Mouse (Mus musculus): Measurements from ENCODE around the gene Ccdc155.

DNA sequence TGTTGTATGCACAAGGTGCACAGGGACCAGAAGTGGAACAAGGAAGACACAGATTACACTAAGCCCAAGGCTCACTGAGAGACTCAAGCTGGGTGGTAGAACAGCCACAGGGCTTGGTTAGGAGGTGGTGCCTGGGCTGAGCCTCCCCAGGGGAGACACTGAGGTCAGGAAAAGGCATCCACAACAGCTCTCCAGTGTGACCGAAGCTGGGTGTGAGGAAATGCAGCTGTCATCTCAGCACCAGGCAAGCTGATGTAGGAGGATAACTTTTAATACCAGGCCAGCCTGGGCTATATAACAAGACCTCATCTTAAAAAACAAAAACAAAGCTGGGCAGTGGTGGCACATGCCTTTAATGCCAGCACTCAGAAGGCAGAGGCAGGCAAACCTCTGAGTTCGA is 13.5 kb downstream of the Ccdc155 start:
- TF ChIP-seq CTCF (IDR thresholded peaks at IDR 0.05; ENCODE audit: low read depth) = no peak
- no peak for TF ChIP-seq EP300 (IDR thresholded peaks at IDR 0.05; ENCODE audit: low read depth)
